Comparison of ENCODE assay signal across 8 mouse cellular contexts in the genomic region with DNA sequence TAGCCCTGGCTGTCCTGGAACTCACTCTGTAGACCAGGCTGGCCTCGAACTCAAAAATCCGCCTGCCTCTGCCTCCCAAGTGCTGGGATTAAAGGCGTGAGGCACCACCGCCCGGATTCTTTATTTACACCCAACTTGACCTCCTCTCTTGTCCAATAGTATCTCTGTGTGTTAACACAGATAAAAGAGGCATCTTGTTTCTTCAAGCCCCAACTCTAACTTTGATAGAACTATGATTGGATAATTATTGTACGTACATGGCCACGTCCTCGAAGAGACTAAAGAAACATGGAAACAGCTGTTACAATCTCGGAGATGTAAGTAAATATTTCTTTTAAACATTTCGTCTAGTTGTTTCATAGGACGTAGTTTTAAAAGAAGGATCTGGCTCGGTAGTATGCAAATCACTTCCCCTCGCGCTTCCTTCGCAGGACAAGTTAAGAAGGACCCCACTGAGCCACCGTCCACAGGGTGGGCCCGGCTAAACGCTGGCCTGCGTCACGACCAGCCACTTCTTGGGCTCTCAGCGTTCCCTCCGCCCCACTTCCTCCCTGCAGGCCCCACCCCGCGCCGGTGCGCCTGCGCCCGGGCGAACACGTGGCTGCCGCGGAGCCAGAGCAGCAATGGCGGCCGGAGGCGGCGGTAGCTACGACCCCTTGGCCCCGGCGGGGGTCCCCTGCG. TPM values are rescaled to one million over a fixed set of nuclear protein-coding genes. Genes with fewer than 3 reads are reported as not detected.
DNase-seq lines count a peak whose midpoint lies in the region; ATAC-seq and TF ChIP-seq lines count a peak whose summit lies in the region.

A gene (plus strand): TSS at position 258 of the 681 bp plus-strand sequence.

- H3K9ac ChIP-seq in forebrain, embryonic 16.5 days (replicated peaks; ENCODE audit: low read depth, low read length), result peak within 1 kb of the TSS; percentile 81
- H3K9ac ChIP-seq in lung, embryonic 15.5 days, result peak within 1 kb of the TSS; percentile 96

- ATAC-seq in G1E (ENCODE audit: extremely low read depth, insufficient number of reproducible peaks, low FRiP score, poor library complexity, severe bottlenecking), result peak; percentile 96
- peak; percentile 100 for ATAC-seq in forebrain, embryonic 16.5 days
- peak; percentile 100 for ATAC-seq in lung, embryonic 15.5 days (ENCODE audit: borderline replicate concordance, extremely low read depth, low FRiP score, low TSS enrichment)

- H3K9me3 ChIP-seq in G1E (replicated peaks), result no peaks in the 10 kb centered on the region
- H3K9me3 ChIP-seq in forebrain, embryonic 16.5 days (ENCODE audit: control insufficient read depth, low read length), result no peaks in the 10 kb centered on the region
- H3K9me3 ChIP-seq in lung, embryonic 15.5 days, result no peaks in the 10 kb centered on the region

- peak within 1 kb of the TSS; percentile 34; the same call in 1 of the 2 replicates for H3K27ac ChIP-seq in forebrain, embryonic 16.5 days (ENCODE audit: low read length)
- H3K27ac ChIP-seq in lung, embryonic 15.5 days, result peak within 1 kb of the TSS; percentile 78

- peaks cover 31% of the 10 kb centered on the region for H3K4me1 ChIP-seq in G1E (ENCODE audit: insufficient read depth, low read depth, low read length)
- peaks cover 17% of the 10 kb centered on the region for H3K4me1 ChIP-seq in forebrain, embryonic 16.5 days (replicated peaks; ENCODE audit: control insufficient read depth, insufficient read depth, low read length)
- H3K4me1 ChIP-seq in lung, embryonic 15.5 days, result peaks cover 16% of the 10 kb centered on the region

- peak within 1 kb of the TSS; percentile 93 for H3K4me2 ChIP-seq in forebrain, embryonic 16.5 days (ENCODE audit: low read length)
- peak within 1 kb of the TSS; percentile 70 for H3K4me2 ChIP-seq in lung, embryonic 15.5 days

- H3K27me3 ChIP-seq in G1E (ENCODE audit: insufficient read depth, low read length), result no peaks in the 10 kb centered on the region
- no peaks in the 10 kb centered on the region for H3K27me3 ChIP-seq in forebrain, embryonic 16.5 days (replicated peaks; ENCODE audit: control insufficient read depth, insufficient read depth, low read length)
- H3K27me3 ChIP-seq in lung, embryonic 15.5 days, result no peaks in the 10 kb centered on the region

- WGBS in forebrain, embryonic 16.5 days, result 6% methylated on average over 40 of the region's 40 CpGs
- 4% methylated on average over 40 of the region's 40 CpGs for WGBS in lung, embryonic 15.5 days

- H3K4me3 ChIP-seq in G1E (ENCODE audit: low read depth, low read length), result peak within 1 kb of the TSS; percentile 98
- H3K4me3 ChIP-seq in forebrain, embryonic 16.5 days (replicated peaks; ENCODE audit: low read length), result peak within 1 kb of the TSS; percentile 89
- H3K4me3 ChIP-seq in lung, embryonic 15.5 days, result peak within 1 kb of the TSS; percentile 95

- peaks cover 28% of the 10 kb centered on the region for H3K36me3 ChIP-seq in G1E (replicated peaks)
- H3K36me3 ChIP-seq in forebrain, embryonic 16.5 days (ENCODE audit: control insufficient read depth, insufficient read depth), result no peaks in the 10 kb centered on the region
- 0 out of 2 replicates have a peak, but pooled peaks cover 3% of the 10 kb centered on the region for H3K36me3 ChIP-seq in lung, embryonic 15.5 days

- DNase-seq in G1E (ENCODE audit: low spot score), result peak; percentile 81
- DNase-seq in cerebellum, adult 18-20 months, result peak; percentile 97
- peak; percentile 97 for DNase-seq in heart, postnatal 4 days
- peak; percentile 95 to 96 for DNase-seq in layer of hippocampus, adult 8-10 months (ENCODE audit: low spot score in 2 of 2)
- peak; percentile 95 for DNase-seq in ovary, adult 18-20 months (ENCODE audit: low spot score)
- DNase-seq in thymus, postnatal 0 days (ENCODE audit: low spot score), result peak; percentile 97

- TF ChIP-seq CTCF in G1E (IDR thresholded peaks at IDR 0.05; ENCODE audit: low read depth, low read length), result no peak

RNA-seq across cellular contexts. Expression of the gene that starts here (rescaled TPM):
- total RNA-seq in G1E (2014; fragmentation: Nextera tagmentation) (197 and 205 TPM in 2 replicates), G1E (2017) (165 and 231 TPM in 2 replicates)
- polyA plus RNA-seq in G1E (2012), result 59.0 and 77.6 TPM in 2 replicates
- 61.1 and 61.9 TPM in 2 replicates for polyA plus RNA-seq in forebrain, embryonic 16.5 days (2015; fragmentation: Nextera tagmentation; extraction: Ambion mirVana)
- 10 to 100 TPM; 29.5 to 33.9 TPM for total RNA-seq in heart, postnatal 4 days (2021)
- total RNA-seq in layer of hippocampus, adult 8-10 months (2022), result 10 to 100 TPM; 28.2 to 36.9 (median 32.6) TPM
- polyA plus RNA-seq in lung, embryonic 15.5 days (2015; fragmentation: Nextera tagmentation; extraction: Ambion mirVana), result 66.9 and 73.0 TPM in 2 replicates
- 75.4 and 75.6 TPM in 2 replicates for polyA plus RNA-seq in thymus, postnatal 0 days (2015; fragmentation: Nextera tagmentation; extraction: Ambion mirVana)

Comparison
In these comparisons a context has a peak if more than half of its experiments do, and no peak if none do; other contexts are left out.
1. Peak in every context shown above with its lines: DNase-seq, ATAC-seq, H3K4me3 ChIP-seq and H3K27ac ChIP-seq.
2. RNA of the gene that starts here (total RNA-seq): 165 to 231 TPM in G1E; 28.2 to 36.9 TPM in layer of hippocampus, adult 8-10 months and 29.5 to 33.9 TPM in heart, postnatal 4 days; every median in the first group is over 4 times any median in the second.